Mouse (Mus musculus) embryonic facial prominence, embryonic 10.5 days (tissue): ENCODE measurements around the gene Gcnt1. TPM values are rescaled to one million over a fixed set of nuclear protein-coding genes. Genes with fewer than 3 reads are reported as not detected.
A peak's percentile ranks its signal among the peaks of the same experiment; 100 is the strongest.

Experiments
- DNase-seq: peaks from one replicate; pipeline ENCODE4 v3.0.0-alpha.2; 2017; ENCODE audit warnings: low spot score
- H3K27ac ChIP-seq: fragments of 300-500 bp; sonication (generic); replicated peaks from 2 replicates; pipeline ENCODE4 v1.5.1; 2016; ENCODE audit warnings: mild to moderate bottlenecking
- H3K27me3 ChIP-seq: fragments of 300-500 bp; sonication (generic); replicated peaks from 2 replicates; pipeline ENCODE4 v1.6.1; 2016; ENCODE audit warnings: low read depth, mild to moderate bottlenecking; ENCODE audit not compliant: poor library complexity, severe bottlenecking
- H3K36me3 ChIP-seq: fragments of 300-500 bp; sonication (generic); replicated peaks from 2 replicates; pipeline ENCODE4 v1.6.1; 2016; ENCODE audit warnings: mild to moderate bottlenecking, moderate library complexity
- H3K4me1 ChIP-seq: fragments of 300-500 bp; sonication (generic); 2 replicates; pipeline ENCODE4 v1.6.1; 2016
- H3K4me3 ChIP-seq: fragments of 300-500 bp; sonication (generic); 2 replicates; pipeline ENCODE4 v1.5.1; 2016; ENCODE audit warnings: mild to moderate bottlenecking, moderate library complexity
- H3K9me3 ChIP-seq: fragments of 300-500 bp; sonication (generic); 2 replicates; pipeline ENCODE4 v1.6.1; 2016; ENCODE audit warnings: mild to moderate bottlenecking
- WGBS: fragments of 180-500 bp; shearing (Covaris S2); methylation state at CpG from one replicate; pipeline ENCODE4 v1.1.7; 2016; 5-methylcytosine and 5-hydroxymethylcytosine counted together
- polyA plus RNA-seq: library from polyadenylated mRNA; unstranded; fragments of >200 nt; fragmentation: Nextera tagmentation; extraction: Ambion mirVana; gene quantifications from 2 replicates; pipeline ENCODE4 v1.2.1, GENCODE M21; 2016

Gene Gcnt1
- polyA plus RNA-seq, 1 experiment from 2014 or later, result 3.0 TPM

GRCm38 (mm10) chr19:17359315-17359890, 13.2 kb downstream of the Gcnt1 start:
- H3K27ac ChIP-seq, result no peak overlapping the region
- H3K9me3 ChIP-seq, result no peaks in the 10 kb centered on the region
- H3K4me3 ChIP-seq, result no peak overlapping the region
- H3K36me3 ChIP-seq, result no peaks in the 10 kb centered on the region
- WGBS, result 77% methylated on average over 14 of the region's 14 CpGs
- no peak for DNase-seq
- peaks cover 33% of the 10 kb centered on the region for H3K27me3 ChIP-seq
- peaks cover 8% of the 10 kb centered on the region for H3K4me1 ChIP-seq

GRCm38 (mm10) chr19:17357391-17357790, 15.3 kb downstream of the Gcnt1 start:
- DNase-seq, result no peak
- Histone ChIP-seq H3K36me3 (no peaks in the 10 kb centered on the region), H3K4me1 (peaks cover 8% of the 10 kb centered on the region), H3K27me3 (peaks cover 37% of the 10 kb centered on the region), H3K4me3 (no peak overlapping the region), H3K9me3 (no peaks in the 10 kb centered on the region), H3K27ac (no peak overlapping the region)
- WGBS, result 65% methylated on average over 3 of the region's 3 CpGs

- Histone ChIP-seq H3K4me3 (peak overlapping the region; percentile 73; the same call in 1 of the 2 replicates), H3K27me3 (peaks cover 37% of the 10 kb centered on the region)
Observed at GRCm38 (mm10) chr19:17356932-17357331, 15.7 kb downstream of the Gcnt1 start.

GRCm38 (mm10) chr19:17355950-17356867, 16.4 kb downstream of the Gcnt1 start:
- Histone ChIP-seq H3K4me3 (peak overlapping the region; percentile 73), H3K27ac (peak overlapping the region; percentile 76), H3K36me3 (no peaks in the 10 kb centered on the region), H3K4me1 (peaks cover 8% of the 10 kb centered on the region), H3K9me3 (no peaks in the 10 kb centered on the region), H3K27me3 (peaks cover 37% of the 10 kb centered on the region)
- peak; percentile 82 for DNase-seq
- WGBS, result under 1% methylated on average over 50 of the region's 50 CpGs

More at GRCm38 (mm10) chr19:17356932-17357331, 15.7 kb downstream of the Gcnt1 start:
- 75% methylated on average over 6 of the region's 6 CpGs for WGBS
- H3K4me1 ChIP-seq, result peaks cover 8% of the 10 kb centered on the region
- DNase-seq, result no peak
- no peaks in the 10 kb centered on the region for H3K9me3 ChIP-seq
- no peak overlapping the region for H3K27ac ChIP-seq
- no peaks in the 10 kb centered on the region for H3K36me3 ChIP-seq

GRCm38 (mm10) chr19:17355361-17355760, 17.3 kb downstream of the Gcnt1 start:
- Histone ChIP-seq H3K27ac (no peak overlapping the region; the same call in 1 of the 2 replicates), H3K4me1 (peaks cover 8% of the 10 kb centered on the region), H3K4me3 (peak overlapping the region; percentile 73)

GRCm38 (mm10) chr19:17354797-17355196, 17.8 kb downstream of the Gcnt1 start:
- Histone ChIP-seq H3K9me3 (no peaks in the 10 kb centered on the region), H3K27me3 (peaks cover 37% of the 10 kb centered on the region), H3K4me3 (no peak overlapping the region), H3K4me1 (peaks cover 8% of the 10 kb centered on the region), H3K36me3 (no peaks in the 10 kb centered on the region), H3K27ac (no peak overlapping the region)
- no peak for DNase-seq
- WGBS, result 70% methylated on average over 4 of the region's 4 CpGs

More at GRCm38 (mm10) chr19:17355361-17355760, 17.3 kb downstream of the Gcnt1 start:
- Histone ChIP-seq H3K9me3 (no peaks in the 10 kb centered on the region), H3K27me3 (peaks cover 37% of the 10 kb centered on the region), H3K36me3 (no peaks in the 10 kb centered on the region)
- DNase-seq, result no peak
- 33% methylated on average over 4 of the region's 4 CpGs for WGBS

GRCm38 (mm10) chr19:17354362-17354761, 18.3 kb downstream of the Gcnt1 start:
- DNase-seq, result no peak
- Histone ChIP-seq H3K4me3 (no peak overlapping the region), H3K27ac (no peak overlapping the region), H3K9me3 (no peaks in the 10 kb centered on the region), H3K27me3 (peaks cover 37% of the 10 kb centered on the region), H3K36me3 (no peaks in the 10 kb centered on the region), H3K4me1 (peaks cover 8% of the 10 kb centered on the region)
- 77% methylated on average over 4 of the region's 4 CpGs for WGBS

GRCm38 (mm10) chr19:17353727-17354126, 18.9 kb downstream of the Gcnt1 start:
- Histone ChIP-seq H3K27ac (no peak overlapping the region), H3K27me3 (peaks cover 34% of the 10 kb centered on the region), H3K4me1 (peaks cover 8% of the 10 kb centered on the region), H3K9me3 (no peaks in the 10 kb centered on the region), H3K4me3 (no peak overlapping the region), H3K36me3 (no peaks in the 10 kb centered on the region)
- WGBS, result 68% methylated on average over 8 of the region's 8 CpGs
- no peak for DNase-seq

GRCm38 (mm10) chr19:17347852-17348251, 24.8 kb downstream of the Gcnt1 start:
- WGBS, result 85% methylated on average over 2 of the region's 2 CpGs
- no peak overlapping the region for H3K4me3 ChIP-seq
- no peak for DNase-seq
- H3K27me3 ChIP-seq, result no peaks in the 10 kb centered on the region
- no peak overlapping the region for H3K27ac ChIP-seq
- H3K9me3 ChIP-seq, result no peaks in the 10 kb centered on the region
- H3K4me1 ChIP-seq, result no peaks in the 10 kb centered on the region
- H3K36me3 ChIP-seq, result no peaks in the 10 kb centered on the region

GRCm38 (mm10) chr19:17346716-17347474, 25.7 kb downstream of the Gcnt1 start:
- Histone ChIP-seq H3K4me3 (no peak overlapping the region), H3K27me3 (no peaks in the 10 kb centered on the region), H3K9me3 (no peaks in the 10 kb centered on the region), H3K4me1 (no peaks in the 10 kb centered on the region), H3K36me3 (no peaks in the 10 kb centered on the region), H3K27ac (no peak overlapping the region)
- 94% methylated on average over 3 of the region's 3 CpGs for WGBS
- DNase-seq, result no peak

GRCm38 (mm10) chr19:17344881-17345280, 27.8 kb downstream of the Gcnt1 start:
- no peaks in the 10 kb centered on the region for H3K36me3 ChIP-seq
- 92% methylated on average over 7 of the region's 7 CpGs for WGBS
- H3K27me3 ChIP-seq, result no peaks in the 10 kb centered on the region
- H3K4me3 ChIP-seq, result no peak overlapping the region
- no peaks in the 10 kb centered on the region; the same call in 1 of the 2 replicates for H3K4me1 ChIP-seq
- no peak overlapping the region for H3K27ac ChIP-seq
- no peaks in the 10 kb centered on the region for H3K9me3 ChIP-seq
- no peak for DNase-seq

- Histone ChIP-seq H3K9me3 (no peaks in the 10 kb centered on the region), H3K4me1 (peaks cover 13% of the 10 kb centered on the region), H3K27ac (no peak overlapping the region), H3K36me3 (no peaks in the 10 kb centered on the region), H3K27me3 (no peaks in the 10 kb centered on the region), H3K4me3 (no peak overlapping the region)
- DNase-seq, result no peak
- WGBS, result 90% methylated on average over 2 of the region's 2 CpGs
Observed at GRCm38 (mm10) chr19:17339563-17339962, 33.1 kb downstream of the Gcnt1 start.
